Mouse (Mus musculus): ENCODE measurements around the gene Dcpp1.
"Not testable (repeated sequence)": the region's sequence is repeated elsewhere in the genome, so short reads cannot be mapped to it uniquely, and the experiment has no call there.

The Dcpp1 gene

GRCm38 (mm10) chr17:23880576-23880975 is at the start of gene Dcpp1, which contains the start of gene Dcpp2:
Gene Dcpp1, plus strand, starts transcription at chr17:23880876.
Gene Dcpp2, plus strand, starts transcription at chr17:23880880.
- not testable (repeated sequence) for DNase-seq (ENCODE audit: inconsistent ontology term)

DNA sequence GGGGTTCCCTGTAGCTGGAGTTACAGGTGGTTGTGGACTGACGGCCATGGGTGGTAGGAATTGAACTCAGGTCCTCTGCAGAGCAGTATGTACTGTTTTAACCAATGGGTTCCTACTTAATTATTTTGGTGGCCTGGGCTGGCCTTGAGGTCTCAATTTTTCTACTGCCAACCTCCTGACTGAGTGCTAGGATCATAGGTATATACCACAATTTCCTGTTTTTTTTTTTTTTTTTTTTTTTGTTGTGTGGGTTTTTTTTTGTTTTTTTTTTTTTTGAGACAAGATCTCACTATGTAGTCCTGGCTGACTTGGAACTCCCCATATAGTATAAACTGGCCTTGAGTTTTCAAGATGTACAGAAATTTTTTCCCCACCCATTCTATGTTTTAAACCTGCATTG is 49.5 kb upstream of the Dcpp1 start:
- DNase-seq (ENCODE audit: inconsistent ontology term): no peak

- DNase-seq (ENCODE audit: inconsistent ontology term): no peak
Observed at GRCm38 (mm10) chr17:23836006-23836575, 44.6 kb upstream of the Dcpp1 start, which contains the start of gene Prss33. Gene Prss33, minus strand, starts transcription at chr17:23836056.

GRCm38 (mm10) chr17:23841145-23841544 is 39.5 kb upstream of the Dcpp1 start:
- DNase-seq (ENCODE audit: inconsistent ontology term): peak; percentile 41

GRCm38 (mm10) chr17:23843141-23843811 is 37.4 kb upstream of the Dcpp1 start:
- DNase-seq (ENCODE audit: inconsistent ontology term): no peak

DNA sequence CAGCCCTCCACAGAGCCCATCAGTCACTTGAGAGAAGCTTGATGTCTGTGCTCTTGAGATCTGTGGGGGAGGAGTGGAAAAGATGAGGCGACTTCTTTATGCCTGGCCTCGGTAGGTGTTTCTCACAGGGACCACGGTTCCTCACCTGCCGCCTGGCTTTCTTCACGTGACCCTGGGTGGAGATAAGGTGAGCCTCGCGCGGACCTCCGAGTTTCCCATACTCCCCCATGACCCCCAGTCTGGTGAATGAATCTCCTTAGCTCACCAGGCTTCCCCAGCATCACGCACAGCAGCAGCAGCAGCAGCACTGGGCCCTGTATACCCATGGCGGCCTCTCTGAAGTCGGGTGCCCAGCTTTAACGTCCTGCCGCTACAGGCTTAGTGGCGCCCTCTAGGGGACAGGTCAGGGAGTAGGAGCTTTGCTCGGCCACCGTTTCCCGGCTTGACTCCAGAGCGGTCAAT is 36.8 kb upstream of the Dcpp1 start, which contains the start of the genes Prss32 and Prss41:
Gene Prss32 (plus strand): TSS at position 44 of the 462 bp plus-strand sequence.
Gene Prss41 (minus strand): TSS at position 361 of the 462 bp plus-strand sequence.
- DNase-seq (ENCODE audit: inconsistent ontology term): no peak

DNA sequence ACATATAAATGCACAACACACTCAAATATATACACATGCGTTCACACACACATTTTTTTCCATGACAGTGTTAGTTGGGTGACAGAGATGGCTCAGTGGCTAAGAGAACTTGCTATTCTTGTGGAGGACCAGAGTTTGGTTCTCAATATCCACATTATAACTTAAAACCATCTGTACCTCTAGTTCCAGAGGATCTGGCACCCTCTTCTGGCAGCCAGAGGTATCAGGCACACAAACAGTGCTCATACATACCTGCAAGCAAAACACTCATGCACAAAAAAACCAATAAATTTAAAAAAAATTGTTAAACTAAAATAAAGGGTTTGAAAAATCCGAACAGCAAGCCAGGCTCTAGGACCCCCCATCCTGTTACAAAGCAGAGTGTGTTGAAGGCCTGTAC is 30.6 kb upstream of the Dcpp1 start:
- DNase-seq (ENCODE audit: inconsistent ontology term): no peak

DNA sequence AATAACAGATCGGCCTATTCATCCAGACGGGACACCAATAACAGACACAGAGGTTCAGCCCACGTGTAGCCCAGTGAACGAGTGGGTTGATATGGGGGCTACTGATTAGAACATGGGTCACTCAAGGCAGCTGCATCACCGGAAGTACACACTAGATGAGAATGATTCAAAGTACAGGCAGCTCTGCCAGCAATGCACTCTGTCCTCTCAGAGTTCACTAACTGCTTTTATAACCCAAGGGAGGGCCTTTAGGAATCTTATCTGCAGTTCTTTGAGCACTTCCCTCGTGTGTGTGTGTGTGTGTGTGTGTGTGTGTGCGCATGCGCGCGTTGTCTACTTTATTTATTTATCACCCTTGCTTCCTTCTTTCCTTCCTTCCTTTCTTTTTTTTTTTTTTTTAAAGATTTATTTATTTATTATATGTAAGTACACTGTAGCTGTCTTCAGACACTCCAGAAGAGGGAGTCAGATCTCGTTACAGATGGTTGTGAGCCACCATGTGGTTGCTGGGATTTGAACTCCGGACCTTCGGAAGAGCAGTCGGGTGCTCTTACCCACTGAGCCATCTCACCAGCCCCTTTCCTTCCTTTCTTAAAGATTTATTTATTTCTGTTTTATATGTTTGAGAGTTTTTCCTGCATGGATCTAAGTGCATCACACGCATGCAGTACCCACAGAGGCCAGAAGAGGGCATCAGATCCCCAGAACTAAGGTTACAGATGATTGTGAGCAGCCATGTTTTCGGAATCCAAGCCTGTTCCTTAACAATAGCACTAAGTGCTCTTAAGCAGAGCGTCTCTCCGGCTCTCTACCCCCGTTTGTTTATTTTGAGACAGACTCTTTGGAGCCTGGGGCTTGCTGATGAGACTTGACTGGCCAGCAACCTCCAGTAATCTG is 29.6 kb upstream of the Dcpp1 start:
- DNase-seq (ENCODE audit: inconsistent ontology term): peak; percentile 40

GRCm38 (mm10) chr17:23853292-23853691 is 27.4 kb upstream of the Dcpp1 start:
- DNase-seq (ENCODE audit: inconsistent ontology term): peak; percentile 42

DNA sequence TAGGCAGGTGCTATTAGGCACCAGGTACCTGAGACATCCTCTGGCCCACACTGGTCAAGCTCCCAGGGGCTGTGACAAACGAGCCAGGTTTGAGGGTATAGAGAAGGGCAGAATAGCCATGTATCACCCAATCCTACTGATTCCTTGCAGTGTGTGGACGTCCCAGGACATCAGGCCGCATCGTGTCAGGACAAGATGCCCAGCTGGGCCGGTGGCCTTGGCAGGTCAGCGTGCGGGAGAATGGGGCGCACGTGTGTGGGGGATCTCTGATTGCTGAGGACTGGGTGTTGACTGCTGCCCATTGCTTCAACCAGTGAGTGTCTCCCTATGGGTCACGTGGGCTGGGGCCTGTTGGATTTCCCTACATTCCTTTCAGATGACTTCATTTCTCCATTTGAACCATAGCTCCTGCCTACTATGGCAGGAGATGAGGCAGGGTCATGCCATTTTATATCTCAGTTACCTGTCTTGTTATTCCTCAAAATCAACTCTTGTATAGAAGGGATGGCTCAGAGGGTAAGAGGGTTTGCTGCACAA is 26.4 kb upstream of the Dcpp1 start:
- no peak for DNase-seq (ENCODE audit: inconsistent ontology term)

DNA sequence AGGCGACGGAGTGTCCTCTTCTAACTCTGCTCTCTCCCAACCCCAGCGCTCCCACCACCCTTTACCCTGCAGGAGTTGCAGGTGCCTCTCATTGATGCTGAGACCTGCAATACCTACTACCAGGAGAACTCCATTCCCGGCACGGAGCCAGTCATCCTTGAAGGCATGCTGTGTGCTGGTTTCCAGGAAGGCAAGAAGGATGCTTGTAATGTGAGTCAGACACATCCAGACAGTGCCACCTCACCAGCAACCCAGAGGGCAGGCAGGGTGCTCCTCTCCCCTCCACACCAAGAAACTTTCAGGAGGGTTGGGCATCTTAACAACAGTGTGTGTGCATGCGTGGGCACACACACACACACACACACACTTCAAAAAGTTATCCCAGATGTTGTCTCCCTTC is 23.5 kb upstream of the Dcpp1 start:
- peak; percentile 64 for DNase-seq (ENCODE audit: inconsistent ontology term)

GRCm38 (mm10) chr17:23857913-23858312 is 22.8 kb upstream of the Dcpp1 start:
- no peak for DNase-seq (ENCODE audit: inconsistent ontology term)

GRCm38 (mm10) chr17:23862926-23863325 is 17.8 kb upstream of the Dcpp1 start:
- DNase-seq (ENCODE audit: inconsistent ontology term): no peak

DNA sequence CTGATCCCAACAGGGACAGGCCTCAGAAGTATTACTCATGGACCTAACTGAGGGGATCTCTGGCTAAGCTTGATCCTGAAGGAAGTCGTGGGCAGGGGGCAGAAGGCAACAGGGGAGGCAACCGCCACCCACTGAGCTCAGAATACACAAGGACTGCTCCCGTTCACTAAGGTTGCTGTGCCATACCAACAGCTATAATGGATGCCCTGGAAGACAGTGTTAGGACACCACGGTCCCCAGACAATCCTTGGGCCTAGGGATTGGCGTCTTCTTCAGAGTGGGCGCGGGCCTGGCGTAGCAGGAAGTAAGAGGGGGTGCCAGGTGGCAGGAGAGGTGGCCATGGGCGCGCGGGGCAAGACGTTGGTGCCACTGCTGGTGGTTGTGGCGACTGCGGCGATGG is 12.9 kb upstream of the Dcpp1 start, which contains the start of gene Prss21:
Gene Prss21 (plus strand): TSS at position 301 of the 400 bp plus-strand sequence.
- no peak for DNase-seq (ENCODE audit: inconsistent ontology term)

GRCm38 (mm10) chr17:23868513-23868912 is 12.2 kb upstream of the Dcpp1 start:
- no peak for DNase-seq (ENCODE audit: inconsistent ontology term)

- peak; percentile 54 for DNase-seq (ENCODE audit: inconsistent ontology term)
Observed at GRCm38 (mm10) chr17:23873884-23874856, 6.5 kb upstream of the Dcpp1 start.

- peak; percentile 63 for DNase-seq (ENCODE audit: inconsistent ontology term)
Observed at GRCm38 (mm10) chr17:23876741-23877140, 3.9 kb upstream of the Dcpp1 start.

GRCm38 (mm10) chr17:23877166-23877565 is 3.5 kb upstream of the Dcpp1 start:
- DNase-seq (ENCODE audit: inconsistent ontology term): no peak

DNA sequence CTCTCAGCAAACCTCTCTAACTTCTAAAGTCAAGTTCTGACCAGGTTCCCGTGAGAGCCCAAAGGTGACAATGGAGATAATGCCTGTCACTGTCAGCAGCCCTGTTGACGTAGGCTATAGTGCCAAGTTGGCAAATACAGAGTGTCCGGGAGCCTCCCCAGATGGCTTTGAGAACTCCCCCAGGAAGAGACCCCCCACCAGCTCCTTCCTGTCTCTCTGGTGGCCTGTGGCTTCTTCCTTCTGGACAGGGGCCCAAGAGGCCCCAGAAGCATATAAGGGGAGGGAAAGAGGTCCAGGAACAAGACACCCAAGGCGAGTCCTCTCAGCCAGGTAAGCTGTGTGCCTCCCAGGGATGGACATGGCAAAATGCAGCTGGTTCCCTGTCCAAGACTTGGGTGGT is 36.5 kb downstream of the Dcpp1 start, which contains the start of gene Dcpp3:
Gene Dcpp3 (plus strand): TSS at position 301 of the 400 bp plus-strand sequence.
- DNase-seq (ENCODE audit: inconsistent ontology term): not testable (repeated sequence)

- DNase-seq (ENCODE audit: inconsistent ontology term): peak; percentile 98
Observed at GRCm38 (mm10) chr17:23924531-23925007, 43.9 kb downstream of the Dcpp1 start.

All from Muller cell, postnatal 12 days (primary cell).